Mouse (Mus musculus): ENCODE measurements around the gene Stpg1. TPM values are rescaled to one million over a fixed set of nuclear protein-coding genes. Genes with fewer than 3 reads are reported as not detected.

Stpg1 gene
- total RNA-seq, 4 experiments from 2014 or later, result 0.89 to 2.2 (median 1.5) TPM

GRCm38 (mm10) chr4:135513865-135514264 lies 19.3 kb downstream of the Stpg1 start:
- DNase-seq (ENCODE audit: low spot score in 2 of 2), result no peak

- no peak for DNase-seq (ENCODE audit: low spot score in 2 of 2)
These were observed 20.3 kb downstream of the Stpg1 start for GRCm38 (mm10) chr4:135514925-135515324.

GRCm38 (mm10) chr4:135516351-135517316 lies 22.0 kb downstream of the Stpg1 start:
- no peak for DNase-seq (ENCODE audit: low spot score in 2 of 2)

GRCm38 (mm10) chr4:135518135-135518534 lies 23.5 kb downstream of the Stpg1 start:
- DNase-seq (ENCODE audit: low spot score in 2 of 2), result no peak

- DNase-seq (ENCODE audit: low spot score in 2 of 2), result no peak
These were observed 25.8 kb downstream of the Stpg1 start for GRCm38 (mm10) chr4:135520421-135520820.

DNA sequence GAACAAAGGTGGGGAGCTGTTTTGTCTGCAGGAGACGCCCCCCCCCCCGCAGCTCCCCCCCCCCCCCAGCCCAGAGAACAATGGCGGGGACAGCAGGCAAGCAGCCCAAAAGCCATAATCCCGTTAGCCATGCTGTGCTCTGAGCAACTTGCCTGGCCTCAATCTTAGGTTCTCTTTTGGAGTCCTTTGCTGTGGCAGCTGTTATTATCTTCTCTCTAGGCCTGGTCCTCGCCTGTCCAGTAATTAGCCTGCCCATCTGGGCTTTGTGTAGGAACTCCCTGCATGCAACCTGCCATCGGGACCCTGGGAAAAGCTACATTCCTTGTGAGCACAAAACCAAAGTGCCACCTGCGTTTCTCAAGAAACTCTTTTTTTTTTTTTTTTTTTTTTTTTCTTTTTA lies 29.3 kb downstream of the Stpg1 start:
- DNase-seq (ENCODE audit: low spot score in 2 of 2), result no peak

GRCm38 (mm10) chr4:135525057-135525456 lies 30.5 kb downstream of the Stpg1 start:
- no peak for DNase-seq (ENCODE audit: low spot score in 2 of 2)

GRCm38 (mm10) chr4:135526039-135526710 lies 31.6 kb downstream of the Stpg1 start:
- no peak for DNase-seq (ENCODE audit: low spot score in 2 of 2)

- DNase-seq (ENCODE audit: low spot score in 2 of 2), result no peak
These were observed 35.7 kb downstream of the Stpg1 start for GRCm38 (mm10) chr4:135530270-135530669.

DNA sequence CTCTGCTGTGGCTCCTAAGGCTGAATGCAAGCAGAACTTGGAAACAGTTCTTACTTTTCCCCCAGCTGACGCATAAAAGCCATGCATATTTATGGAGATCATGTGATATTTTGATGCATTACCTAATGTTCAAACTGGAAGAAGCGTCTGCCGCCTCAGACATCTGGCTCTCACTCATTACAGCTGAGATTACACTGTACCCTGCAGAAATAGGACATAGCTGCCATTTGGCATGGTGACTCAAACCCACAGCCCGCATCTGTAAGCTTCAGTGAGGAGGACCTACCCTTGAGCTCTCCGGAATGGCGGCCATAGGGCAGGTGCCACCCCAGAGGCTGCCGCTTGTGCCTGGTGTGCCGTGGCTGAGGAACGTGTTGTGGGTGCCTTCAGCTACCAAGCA lies 36.6 kb downstream of the Stpg1 start:
- peak; percentile 46 to 58 for DNase-seq (ENCODE audit: low spot score in 2 of 2)

DNA sequence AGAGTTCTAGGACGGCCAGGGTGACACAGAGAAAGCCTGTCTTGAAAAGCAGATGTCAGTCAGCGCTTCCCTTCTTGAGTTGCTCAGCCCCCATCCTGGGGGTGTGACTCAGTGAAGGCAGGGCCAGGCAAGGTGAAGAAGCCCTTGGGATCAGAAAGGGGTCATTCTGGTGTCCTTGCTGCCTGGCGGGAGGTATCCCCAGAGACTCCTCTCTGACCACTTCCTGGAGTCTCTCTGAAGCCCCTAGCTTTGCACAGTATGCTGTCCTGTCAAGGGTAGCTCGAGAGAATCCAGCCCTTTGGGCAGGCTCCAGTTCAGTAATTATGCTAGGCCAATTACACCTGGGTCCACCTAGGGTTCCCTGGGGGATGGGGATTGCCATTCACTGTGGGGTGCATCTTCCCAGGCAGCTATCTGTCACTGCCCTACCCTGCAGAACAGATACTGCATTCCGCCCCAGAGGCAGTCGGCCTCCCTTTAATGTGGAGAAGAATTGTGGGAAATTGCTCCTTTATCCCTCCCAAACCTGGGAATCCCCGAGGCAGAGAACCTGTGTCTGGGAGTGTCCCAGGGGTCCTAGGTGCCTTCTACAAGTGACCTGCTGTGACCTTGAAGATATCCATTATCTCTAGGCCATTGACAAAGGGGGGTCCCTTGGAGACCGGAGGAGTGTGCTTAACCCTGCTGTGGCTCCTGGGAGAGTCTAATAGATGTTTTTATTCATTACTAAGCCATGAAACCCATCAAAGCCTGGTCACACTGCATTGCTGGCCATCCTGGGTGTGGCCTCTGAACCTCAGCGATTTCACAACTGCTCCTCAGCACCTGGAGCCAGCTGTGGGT lies 37.4 kb downstream of the Stpg1 start:
- DNase-seq (ENCODE audit: low spot score in 2 of 2), result no peak

- DNase-seq (ENCODE audit: low spot score in 2 of 2), result no peak
These were observed 38.4 kb downstream of the Stpg1 start for GRCm38 (mm10) chr4:135533001-135533400.

GRCm38 (mm10) chr4:135535021-135535420 lies 40.4 kb downstream of the Stpg1 start:
- no peak for DNase-seq (ENCODE audit: low spot score in 2 of 2)

DNA sequence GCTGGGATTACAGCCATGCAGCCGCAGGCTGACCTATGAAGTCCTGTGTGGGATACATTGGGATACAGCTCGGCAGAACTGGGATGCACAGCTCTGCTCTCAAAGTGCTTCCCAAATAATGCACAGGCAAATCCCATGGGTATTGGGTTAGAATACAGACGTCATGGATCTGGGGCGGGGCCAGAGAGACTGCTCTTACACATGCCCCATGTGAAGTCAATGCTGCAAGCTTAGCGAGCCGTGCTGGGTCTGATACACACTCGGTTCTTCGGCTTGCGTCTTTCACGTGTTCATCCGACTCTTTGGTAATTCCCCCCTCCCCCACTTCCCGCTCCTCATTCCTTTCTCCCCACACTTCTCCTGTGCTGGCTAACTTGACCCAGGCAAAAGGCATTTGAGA lies 44.5 kb downstream of the Stpg1 start:
- no peak for DNase-seq (ENCODE audit: low spot score in 2 of 2)

- no peak for DNase-seq (ENCODE audit: low spot score in 2 of 2)
These were observed 45.5 kb downstream of the Stpg1 start for GRCm38 (mm10) chr4:135540057-135540456.

- DNase-seq (ENCODE audit: low spot score in 2 of 2), result no peak
These were observed 49.7 kb downstream of the Stpg1 start for GRCm38 (mm10) chr4:135544284-135544683.

DNA sequence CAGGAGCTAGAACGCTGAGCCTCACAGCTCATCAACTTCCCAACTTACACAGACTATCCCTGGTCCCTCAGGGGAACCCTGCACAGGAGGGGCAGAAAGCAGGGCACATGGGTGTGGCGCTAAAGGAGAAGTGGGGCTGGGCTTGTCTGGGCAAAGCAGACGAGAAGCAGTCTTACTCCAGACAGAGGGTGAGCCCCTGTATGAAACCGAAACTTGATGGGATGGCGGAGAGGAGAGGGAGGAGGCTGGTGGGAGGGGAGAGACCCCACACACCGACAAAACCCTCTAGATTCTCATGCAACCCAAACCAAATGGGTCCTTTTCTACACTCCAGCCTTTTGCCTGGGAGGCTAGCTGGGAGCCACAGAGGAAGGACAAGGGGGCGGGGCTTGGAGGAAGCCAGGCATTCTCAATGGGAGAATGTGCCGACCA lies 50.5 kb downstream of the Stpg1 start:
- no peak for DNase-seq (ENCODE audit: low spot score in 2 of 2)

- no peak for DNase-seq (ENCODE audit: low spot score in 2 of 2)
These were observed 51.4 kb downstream of the Stpg1 start for GRCm38 (mm10) chr4:135546008-135546407.

DNA sequence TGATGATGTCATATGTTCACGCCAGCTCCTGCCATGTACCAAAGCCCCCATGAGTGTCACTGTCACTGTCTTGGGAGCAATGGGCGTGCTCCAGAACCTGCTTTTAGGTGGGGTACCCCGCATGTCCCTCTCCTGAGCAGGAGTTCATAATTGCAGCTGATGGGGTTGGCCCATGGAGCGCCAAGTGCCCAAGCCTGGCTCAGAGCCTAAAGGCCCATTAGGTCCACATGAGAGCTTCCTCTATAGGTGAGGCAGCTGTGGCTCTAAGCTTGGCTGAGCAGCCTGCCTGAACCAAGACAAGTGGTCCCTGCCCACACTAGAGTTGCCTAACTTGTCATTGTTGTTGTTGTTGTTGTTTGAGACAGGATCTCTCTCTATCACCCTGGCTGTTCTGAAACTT lies 52.2 kb downstream of the Stpg1 start:
- DNase-seq (ENCODE audit: low spot score in 2 of 2), result no peak

- no peak for DNase-seq (ENCODE audit: low spot score in 2 of 2)
These were observed 53.0 kb downstream of the Stpg1 start for GRCm38 (mm10) chr4:135547551-135547950.

- DNase-seq (ENCODE audit: low spot score in 2 of 2), result no peak
These were observed 53.5 kb downstream of the Stpg1 start for GRCm38 (mm10) chr4:135548108-135548507.

Measured in layer of hippocampus, adult 8-10 months (tissue).